Mouse (Mus musculus): ENCODE data around the gene 1700013G24Rik. TPM values are rescaled to one million over a fixed set of nuclear protein-coding genes. Genes with fewer than 3 reads are reported as not detected.
"Not testable (repeated sequence)": the region's sequence is repeated elsewhere in the genome, so short reads cannot be mapped to it uniquely, and the experiment has no call there.

1700013G24Rik gene
- polyA plus RNA-seq, 1 experiment, result not detected

GRCm38 (mm10) chr4:137430502-137430901 lies 22.6 kb upstream of the 1700013G24Rik start, which contains the start of gene Cela3b:
Cela3b (minus strand) TSS chr4:137430540.
- Histone ChIP-seq H3K27me3 (ENCODE audit: control insufficient read depth, insufficient read depth, low read length, poor library complexity, severe bottlenecking) (no peaks in the 10 kb centered on the region), H3K27ac (ENCODE audit: insufficient read depth, low read length) (no peak within 1 kb of the TSS), H3K9ac (ENCODE audit: low read depth, poor library complexity, severe bottlenecking) (no peak within 1 kb of the TSS), H3K9me3 (replicated peaks; ENCODE audit: control insufficient read depth, insufficient read depth, low read length, poor library complexity, severe bottlenecking) (no peaks in the 10 kb centered on the region), H3K4me3 (ENCODE audit: low read depth, low read length) (no peak within 1 kb of the TSS), H3K4me1 (ENCODE audit: control insufficient read depth, insufficient read depth, low read length) (no peaks in the 10 kb centered on the region), H3K36me3 (ENCODE audit: control insufficient read depth, insufficient read depth, low read length, poor library complexity, severe bottlenecking) (no peaks in the 10 kb centered on the region)
- TF ChIP-seq EP300 (IDR thresholded peaks at IDR 0.05; ENCODE audit: insufficient read depth, low read depth, low read length), result no peak
- no peak for TF ChIP-seq POLR2A (IDR thresholded peaks at IDR 0.05; ENCODE audit: insufficient read depth, low read length)
- TF ChIP-seq CTCF (IDR thresholded peaks at IDR 0.05; ENCODE audit: low read depth, low read length), result no peak

GRCm38 (mm10) chr4:137432700-137433550 lies 20.2 kb upstream of the 1700013G24Rik start:
- H3K9me3 ChIP-seq (replicated peaks; ENCODE audit: control insufficient read depth, insufficient read depth, low read length, poor library complexity, severe bottlenecking); H3K4me1 ChIP-seq (ENCODE audit: control insufficient read depth, insufficient read depth, low read length); H3K27ac ChIP-seq (ENCODE audit: insufficient read depth, low read length); H3K27me3 ChIP-seq (ENCODE audit: control insufficient read depth, insufficient read depth, low read length, poor library complexity, severe bottlenecking); H3K4me3 ChIP-seq (ENCODE audit: low read depth, low read length); H3K36me3 ChIP-seq (ENCODE audit: control insufficient read depth, insufficient read depth, low read length, poor library complexity, severe bottlenecking); H3K9ac ChIP-seq (ENCODE audit: low read depth, poor library complexity, severe bottlenecking): not testable (repeated sequence)

- no peaks in the 10 kb centered on the region for H3K27me3 ChIP-seq (ENCODE audit: control insufficient read depth, insufficient read depth, low read length, poor library complexity, severe bottlenecking)
- TF ChIP-seq CTCF (IDR thresholded peaks at IDR 0.05; ENCODE audit: low read depth, low read length) (no peak), EP300 (IDR thresholded peaks at IDR 0.05; ENCODE audit: insufficient read depth, low read depth, low read length) (no peak), POLR2A (IDR thresholded peaks at IDR 0.05; ENCODE audit: insufficient read depth, low read length) (no peak)
- H3K9me3 ChIP-seq (replicated peaks; ENCODE audit: control insufficient read depth, insufficient read depth, low read length, poor library complexity, severe bottlenecking), result no peaks in the 10 kb centered on the region
- no peaks in the 10 kb centered on the region for H3K36me3 ChIP-seq (ENCODE audit: control insufficient read depth, insufficient read depth, low read length, poor library complexity, severe bottlenecking)
- H3K4me1 ChIP-seq (ENCODE audit: control insufficient read depth, insufficient read depth, low read length), result no peaks in the 10 kb centered on the region
- no peak overlapping the region for H3K9ac ChIP-seq (ENCODE audit: low read depth, poor library complexity, severe bottlenecking)
- H3K4me3 ChIP-seq (ENCODE audit: low read depth, low read length), result no peak overlapping the region
- H3K27ac ChIP-seq (ENCODE audit: insufficient read depth, low read length), result no peak overlapping the region
Measured at GRCm38 (mm10) chr4:137436979-137437669, 16.0 kb upstream of the 1700013G24Rik start.

GRCm38 (mm10) chr4:137438842-137439241 lies 14.2 kb upstream of the 1700013G24Rik start:
- Histone ChIP-seq H3K9me3 (replicated peaks; ENCODE audit: control insufficient read depth, insufficient read depth, low read length, poor library complexity, severe bottlenecking) (no peaks in the 10 kb centered on the region), H3K9ac (ENCODE audit: low read depth, poor library complexity, severe bottlenecking) (no peak overlapping the region), H3K4me1 (ENCODE audit: control insufficient read depth, insufficient read depth, low read length) (no peaks in the 10 kb centered on the region), H3K27me3 (ENCODE audit: control insufficient read depth, insufficient read depth, low read length, poor library complexity, severe bottlenecking) (no peaks in the 10 kb centered on the region), H3K27ac (ENCODE audit: insufficient read depth, low read length) (no peak overlapping the region), H3K4me3 (ENCODE audit: low read depth, low read length) (no peak overlapping the region), H3K36me3 (ENCODE audit: control insufficient read depth, insufficient read depth, low read length, poor library complexity, severe bottlenecking) (no peaks in the 10 kb centered on the region)
- TF ChIP-seq CTCF (IDR thresholded peaks at IDR 0.05; ENCODE audit: low read depth, low read length), result no peak
- TF ChIP-seq EP300 (IDR thresholded peaks at IDR 0.05; ENCODE audit: insufficient read depth, low read depth, low read length), result no peak
- TF ChIP-seq POLR2A (IDR thresholded peaks at IDR 0.05; ENCODE audit: insufficient read depth, low read length), result no peak

GRCm38 (mm10) chr4:137441332-137441731 lies 11.8 kb upstream of the 1700013G24Rik start:
- Histone ChIP-seq H3K4me3 (ENCODE audit: low read depth, low read length) (no peak overlapping the region), H3K9ac (ENCODE audit: low read depth, poor library complexity, severe bottlenecking) (no peak overlapping the region), H3K27me3 (ENCODE audit: control insufficient read depth, insufficient read depth, low read length, poor library complexity, severe bottlenecking) (no peaks in the 10 kb centered on the region), H3K9me3 (replicated peaks; ENCODE audit: control insufficient read depth, insufficient read depth, low read length, poor library complexity, severe bottlenecking) (no peaks in the 10 kb centered on the region), H3K36me3 (ENCODE audit: control insufficient read depth, insufficient read depth, low read length, poor library complexity, severe bottlenecking) (no peaks in the 10 kb centered on the region), H3K27ac (ENCODE audit: insufficient read depth, low read length) (no peak overlapping the region), H3K4me1 (ENCODE audit: control insufficient read depth, insufficient read depth, low read length) (no peaks in the 10 kb centered on the region)
- peak; percentile 32 for TF ChIP-seq CTCF (IDR thresholded peaks at IDR 0.05; ENCODE audit: low read depth, low read length)
- TF ChIP-seq EP300 (IDR thresholded peaks at IDR 0.05; ENCODE audit: insufficient read depth, low read depth, low read length), result no peak

- Histone ChIP-seq H3K9ac (ENCODE audit: low read depth, poor library complexity, severe bottlenecking) (no peak overlapping the region), H3K27ac (ENCODE audit: insufficient read depth, low read length) (no peak overlapping the region), H3K9me3 (replicated peaks; ENCODE audit: control insufficient read depth, insufficient read depth, low read length, poor library complexity, severe bottlenecking) (no peaks in the 10 kb centered on the region), H3K4me1 (ENCODE audit: control insufficient read depth, insufficient read depth, low read length) (peaks cover 5% of the 10 kb centered on the region), H3K4me3 (ENCODE audit: low read depth, low read length) (peak overlapping the region; percentile 18), H3K36me3 (ENCODE audit: control insufficient read depth, insufficient read depth, low read length, poor library complexity, severe bottlenecking) (no peaks in the 10 kb centered on the region), H3K27me3 (ENCODE audit: control insufficient read depth, insufficient read depth, low read length, poor library complexity, severe bottlenecking) (no peaks in the 10 kb centered on the region)
- TF ChIP-seq POLR2A (IDR thresholded peaks at IDR 0.05; ENCODE audit: insufficient read depth, low read length), result no peak
- TF ChIP-seq CTCF (IDR thresholded peaks at IDR 0.05; ENCODE audit: low read depth, low read length), result peak; percentile 68
Measured at GRCm38 (mm10) chr4:137443625-137444024, 9.5 kb upstream of the 1700013G24Rik start.

Data from ES-Bruce4 (cell line).